Mouse (Mus musculus): ENCODE measurements at regions not wholly inside any gene's neighbourhood (a gene's known extent, or its start where the extent isn't known, plus 50 kb on each side); places are given as distances from the start of the nearest gene placed in this dataset.
A peak's percentile ranks its signal among the peaks of the same experiment; 100 is the strongest.

DNA sequence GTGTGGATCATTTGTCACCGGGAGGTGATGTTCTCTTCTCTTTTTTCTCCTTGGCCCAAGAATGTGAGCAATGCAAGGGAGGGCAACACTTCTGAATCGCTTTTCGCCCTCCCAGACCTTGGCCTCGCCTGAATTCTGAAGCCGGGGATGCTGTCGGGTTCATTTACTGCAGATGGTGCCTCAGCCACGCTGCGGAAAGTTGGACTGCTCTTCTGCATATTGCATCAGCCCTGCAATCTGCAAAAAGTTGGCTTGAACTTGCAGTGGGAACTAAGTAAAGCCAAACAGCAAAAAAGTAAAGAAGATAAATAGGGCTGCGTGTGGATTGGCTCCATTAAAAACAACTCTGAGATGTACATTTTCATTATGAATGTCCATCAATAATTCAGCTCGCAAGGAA is 55.9 kb upstream of the Dok5 start:
- no peak for DNase-seq (ENCODE audit: low spot score)

DNA sequence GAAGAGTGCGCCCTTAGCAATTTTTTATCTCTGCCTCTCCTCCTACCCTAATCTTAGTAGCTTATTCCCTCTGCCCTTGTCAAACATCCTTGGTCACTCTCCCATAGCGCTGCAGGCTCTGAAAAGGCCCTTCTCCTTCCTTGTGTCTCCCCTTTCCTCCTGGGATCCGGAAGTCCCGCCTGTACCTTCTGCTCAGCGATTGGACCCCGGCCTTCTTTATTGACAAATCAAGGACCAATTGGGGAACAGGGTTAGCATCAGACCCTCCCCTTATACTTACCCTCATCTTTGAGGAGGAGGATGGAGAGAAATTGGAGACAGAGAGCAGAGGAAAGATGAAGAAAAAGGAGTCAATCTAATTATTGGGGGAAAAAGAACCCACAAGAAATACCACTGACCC is 57.9 kb upstream of the Dok5 start:
- DNase-seq (ENCODE audit: low spot score), result no peak

DNA sequence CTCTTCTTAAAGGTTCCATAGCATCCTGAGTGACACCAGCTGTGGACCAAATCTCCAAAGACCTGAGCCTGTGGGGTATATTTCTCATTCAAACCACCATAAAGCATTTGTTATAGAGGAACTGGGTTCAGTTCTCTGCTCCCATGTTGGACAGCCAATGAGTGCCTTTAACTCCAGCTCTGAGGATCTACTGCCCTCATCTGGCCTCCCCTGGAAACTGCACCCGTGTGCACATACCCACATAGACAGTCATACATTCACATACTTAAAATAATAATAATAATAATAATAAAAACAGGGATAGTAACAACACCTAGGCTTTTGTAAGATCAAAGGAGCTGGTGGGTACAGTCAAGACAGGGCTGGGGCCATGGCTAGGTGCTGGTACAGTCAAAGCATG is 58.8 kb upstream of the Dok5 start:
- no peak for DNase-seq (ENCODE audit: low spot score)

DNA sequence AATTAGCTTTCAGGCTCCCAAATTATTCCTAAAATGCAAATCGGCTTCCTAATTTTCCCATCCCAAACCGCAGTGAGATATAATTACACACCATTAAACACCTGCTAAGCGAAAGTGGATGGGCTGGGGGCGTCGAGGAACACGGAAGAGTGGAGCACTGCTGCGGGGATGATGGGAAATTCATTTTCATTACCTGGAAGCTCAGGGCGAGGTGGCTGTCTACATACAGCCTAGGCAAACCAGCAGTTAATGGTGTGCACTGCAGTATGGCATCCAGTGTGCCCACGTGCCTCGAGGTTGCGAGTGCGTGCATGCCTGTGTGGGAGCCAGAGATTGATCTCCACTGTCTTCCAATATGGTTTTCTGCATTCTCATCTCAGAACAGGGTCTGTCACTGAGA is 62.6 kb upstream of the Dok5 start:
- no peak for DNase-seq (ENCODE audit: low spot score)

DNA sequence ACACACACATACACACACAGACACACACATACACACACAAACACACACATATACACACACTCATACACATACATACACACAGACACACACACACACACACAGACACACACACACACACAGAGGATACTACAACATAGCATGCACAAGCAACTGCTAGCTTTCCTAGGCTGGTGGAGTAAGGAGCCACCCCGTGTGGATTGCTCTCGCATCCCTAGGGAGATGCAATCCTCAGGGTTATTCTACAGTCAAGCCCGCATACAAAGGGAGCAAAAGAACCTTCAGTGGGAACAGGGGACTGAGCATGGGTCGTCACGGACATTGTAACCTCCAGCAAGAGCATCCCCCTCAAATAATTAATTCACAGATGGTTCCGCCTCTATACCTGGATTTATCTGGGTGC is 63.1 kb upstream of the Dok5 start:
- no peak for DNase-seq (ENCODE audit: low spot score)

DNA sequence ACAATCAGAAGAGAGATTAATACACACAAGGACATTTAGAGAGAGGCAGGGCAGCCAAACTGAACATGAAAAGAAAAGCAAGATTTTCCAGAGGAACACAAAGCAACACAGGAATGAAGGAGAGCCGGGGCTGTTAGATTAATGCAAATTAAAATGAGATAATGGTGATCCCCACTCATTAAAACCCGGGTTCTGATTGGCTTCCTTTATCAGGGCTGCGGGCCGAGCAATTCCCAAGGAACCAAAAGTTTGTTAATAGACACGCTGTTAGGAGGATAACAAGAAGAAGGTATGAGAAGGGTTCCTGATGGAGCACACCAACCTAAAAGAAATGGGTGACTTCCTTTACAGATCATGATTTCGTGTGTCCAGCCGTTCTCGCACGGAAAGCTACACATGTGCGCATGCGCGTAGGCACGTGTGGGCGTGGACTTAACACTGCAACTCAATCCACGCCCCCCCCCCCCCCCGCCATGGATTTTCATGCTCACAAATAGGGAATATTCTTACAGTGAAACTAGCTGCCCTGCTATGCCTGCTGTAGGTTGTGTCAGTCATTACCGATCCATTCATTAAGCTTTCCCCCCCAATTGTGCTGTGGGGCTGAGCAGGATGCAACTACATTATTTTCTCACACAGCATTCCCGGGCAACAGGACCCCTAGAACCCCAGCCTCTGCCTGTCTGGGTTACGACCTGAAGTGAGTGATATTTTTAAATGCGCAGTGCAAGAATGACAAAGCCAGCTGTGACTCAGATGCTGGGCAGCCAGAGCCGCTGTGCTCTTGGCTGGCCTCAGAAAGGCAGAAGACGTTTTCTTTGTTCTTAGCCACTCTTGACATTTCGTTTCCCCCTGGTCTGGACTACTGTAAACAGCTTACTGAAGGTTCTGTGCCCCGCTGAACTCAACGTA is 60.5 kb upstream of the 4930470P17Rik start:
- no peak for DNase-seq (ENCODE audit: low spot score)

DNA sequence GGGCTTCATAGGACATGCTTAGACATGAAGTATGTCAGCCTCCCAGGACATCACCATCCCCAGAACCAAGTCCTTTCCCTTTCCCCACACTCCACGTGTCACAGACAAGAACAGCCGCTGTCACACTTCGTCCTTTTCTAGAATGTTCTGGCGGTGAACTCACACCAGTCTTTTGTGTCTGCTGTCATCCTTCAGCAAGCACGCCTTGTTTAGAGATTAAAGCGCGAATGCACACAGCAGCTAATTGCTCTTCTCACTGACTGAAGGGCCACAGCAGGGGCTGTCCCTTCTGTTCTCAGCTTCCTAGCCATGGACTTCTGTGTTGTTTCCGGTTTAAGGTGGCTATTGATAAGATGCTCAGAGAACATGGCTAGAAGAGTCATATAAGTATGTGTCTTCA is 57.5 kb upstream of the 4930470P17Rik start:
- no peak for DNase-seq (ENCODE audit: low spot score)

DNA sequence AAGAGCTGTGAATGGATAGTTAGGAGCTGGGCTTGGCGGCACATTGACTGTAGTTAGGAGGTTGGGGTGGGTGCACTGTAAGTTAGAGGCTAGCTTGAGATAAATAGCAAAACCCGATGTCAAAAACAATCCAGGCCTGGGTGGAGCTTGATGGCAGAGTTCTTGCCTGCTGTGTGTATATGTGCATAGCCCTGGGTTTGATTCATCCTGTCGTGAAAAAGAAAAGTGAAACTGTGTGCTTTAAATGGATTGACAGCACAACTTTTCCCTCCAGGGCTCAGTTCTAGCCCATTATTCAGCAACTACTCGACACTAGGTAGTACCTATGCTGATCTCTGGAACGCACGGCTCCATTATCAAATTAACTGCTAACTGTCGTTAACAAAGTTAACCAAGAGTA is 56.7 kb upstream of the 4930470P17Rik start:
- no peak for DNase-seq (ENCODE audit: low spot score)

DNA sequence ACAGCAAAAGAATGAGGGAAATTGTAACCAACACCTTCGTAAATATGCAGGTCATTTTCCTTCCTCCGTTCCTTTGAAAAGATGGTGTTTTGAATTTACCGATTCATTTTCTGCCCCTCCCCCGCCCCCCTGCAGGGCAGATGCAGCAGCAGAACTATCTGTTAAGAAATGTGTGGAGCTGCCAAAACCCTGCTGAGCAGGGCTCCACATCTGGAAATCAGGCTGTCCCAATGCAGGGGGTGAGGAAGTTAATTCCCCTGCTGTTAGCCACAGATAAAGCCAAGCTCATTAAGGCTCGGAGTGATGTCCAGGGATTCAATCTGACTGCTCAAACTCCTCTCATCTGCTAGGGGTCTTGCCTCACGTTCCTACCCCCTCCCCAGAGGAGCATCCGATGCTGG is 56.0 kb upstream of the 4930470P17Rik start:
- DNase-seq (ENCODE audit: low spot score), result peak; percentile 46

DNA sequence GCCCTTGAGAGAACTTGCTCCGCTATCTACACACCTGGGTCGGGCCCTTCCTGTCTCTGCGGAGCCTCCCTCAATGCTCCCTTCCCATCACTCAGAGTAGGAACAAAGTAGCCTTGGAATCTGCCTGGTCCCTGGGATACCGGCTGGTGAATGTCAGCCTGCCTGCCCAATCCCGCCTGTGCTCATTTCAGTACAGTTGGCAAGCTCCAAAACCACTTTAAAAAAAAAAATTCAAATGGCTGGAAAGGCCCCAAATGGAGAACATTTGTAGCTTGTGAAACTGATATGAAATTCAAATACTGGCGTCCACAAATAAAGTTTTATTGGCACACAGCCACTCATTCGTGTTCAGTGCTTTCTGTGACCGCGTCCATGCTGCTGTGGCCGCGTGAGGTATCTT is 50.3 kb upstream of the 4930470P17Rik start:
- DNase-seq (ENCODE audit: low spot score), result no peak

All from embryo, embryonic 10.5 days (tissue).